Mouse (Mus musculus) CD4-positive naive resting alpha-beta T cell, adult 76 days (primary cell): ENCODE measurements around the gene Gm17387. TPM values are rescaled to one million over a fixed set of nuclear protein-coding genes. Genes with fewer than 3 reads are reported as not detected.

Experiments used
- total RNA-seq: library from RNA; stranded (reverse); gene quantifications from one replicate; pipeline ENCODE4 v1.2.4, GENCODE M21; 2023

Gene Gm17387
- not detected for total RNA-seq

DNA sequence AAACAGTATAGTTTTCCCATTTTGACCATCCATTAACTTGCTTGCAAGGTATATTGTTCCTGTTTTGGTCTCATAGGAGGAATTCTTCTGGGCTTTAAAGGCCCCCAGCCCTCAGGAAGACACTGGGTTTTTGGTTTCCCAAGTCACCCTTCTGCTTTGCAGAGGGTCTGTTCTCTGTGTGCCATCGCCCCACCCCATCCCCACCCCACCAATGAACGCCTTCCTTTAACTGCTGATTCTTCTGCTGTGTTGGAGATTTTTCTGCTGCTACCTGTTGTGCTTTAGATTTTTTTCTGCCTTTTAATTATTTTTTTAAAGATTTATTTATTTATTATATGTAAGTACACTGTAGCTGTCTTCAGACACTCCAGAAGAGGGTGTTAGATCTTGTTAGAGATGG, at the start of gene Gm17387:
TSS of gene Gm17387 (plus strand) at position 301 of the 400 bp plus-strand sequence.

DNA sequence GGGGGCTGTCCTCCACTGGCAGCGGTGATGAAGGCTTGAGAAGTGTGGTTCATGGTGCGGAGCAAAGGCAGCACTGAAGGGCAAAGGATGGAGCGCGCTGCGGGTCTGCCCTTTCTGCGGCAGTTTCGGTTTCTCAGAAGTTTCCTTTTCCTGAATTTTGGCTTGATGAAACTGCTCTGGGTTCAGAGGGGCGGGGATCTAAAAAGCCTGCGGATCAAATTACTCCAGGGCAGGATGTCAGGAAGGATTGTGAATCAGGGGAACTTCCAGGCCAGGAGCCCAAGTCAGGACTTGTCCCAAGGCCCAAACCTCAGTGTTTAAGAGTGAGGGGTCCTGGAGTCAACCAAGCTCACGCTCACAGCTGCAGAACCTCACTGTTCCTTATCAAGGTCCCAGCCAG, 18.3 kb upstream of the Gm17387 start, which contains the start of gene Ifitm3:
TSS of gene Ifitm3 (minus strand) at position 178 of the 400 bp plus-strand sequence.

DNA sequence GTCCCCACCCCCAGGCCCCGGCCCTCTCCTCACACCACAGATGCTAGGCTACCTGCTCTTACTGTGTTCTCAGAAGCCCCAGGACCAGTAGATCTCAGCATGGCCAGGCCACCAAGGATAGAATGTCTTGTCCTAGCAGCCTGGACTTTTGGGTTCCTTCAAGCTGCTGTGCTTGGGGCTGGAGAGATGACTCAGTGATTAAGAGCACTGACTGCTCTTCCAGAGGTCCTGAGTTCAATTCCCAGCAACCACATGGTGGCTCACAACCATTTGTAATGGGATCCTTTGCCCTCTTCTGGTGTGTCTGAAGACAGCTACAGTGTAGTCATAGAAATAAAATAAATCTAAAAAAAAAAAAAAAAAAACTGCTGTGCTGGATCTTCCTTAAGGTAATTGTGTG, 11.1 kb upstream of the Gm17387 start, which contains the start of gene Ifitm6:
TSS of gene Ifitm6 (minus strand) at position 101 of the 400 bp plus-strand sequence.

DNA sequence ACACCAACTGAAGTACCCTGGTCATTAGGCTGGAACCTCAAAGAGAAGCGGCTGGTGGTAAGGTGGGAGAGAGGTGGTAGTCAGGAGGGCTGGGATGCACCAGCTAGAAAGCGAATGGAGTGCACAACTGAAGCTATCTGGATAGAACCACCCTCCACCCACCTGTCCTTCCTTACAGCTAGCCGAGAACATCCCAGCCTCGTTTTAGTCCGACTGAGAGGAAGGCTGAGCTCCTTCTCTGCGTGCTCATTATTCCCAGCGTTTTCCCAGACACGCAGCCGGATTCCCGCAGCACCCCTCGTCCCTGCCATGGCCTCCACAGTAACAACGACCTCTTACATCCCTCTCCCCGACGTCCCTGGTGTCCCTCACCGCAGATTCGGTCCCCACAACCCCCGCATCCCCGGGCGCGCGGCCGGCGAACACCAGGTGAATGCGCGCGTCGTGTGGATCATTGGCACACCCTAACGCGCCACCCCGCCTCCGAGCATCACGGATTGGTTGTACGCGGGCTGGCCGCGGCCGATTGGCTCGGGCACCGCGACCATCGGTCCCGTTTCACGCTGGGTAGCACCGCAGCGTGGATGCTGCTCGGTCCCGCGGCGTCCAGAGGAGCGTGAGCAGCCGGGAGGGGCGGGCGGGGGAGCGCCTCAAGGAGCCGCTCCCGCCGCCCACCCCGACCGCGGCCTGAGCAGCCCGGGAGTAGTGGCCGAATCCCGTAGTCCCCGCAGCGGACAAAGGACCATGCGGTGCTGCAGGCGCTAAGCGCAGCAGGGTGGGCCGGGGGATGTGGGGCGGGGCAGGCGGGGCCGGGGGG, 31.7 kb downstream of the Gm17387 start, which contains the start of gene B4galnt4:
TSS of gene B4galnt4 (plus strand) at position 679 of the 817 bp plus-strand sequence.

DNA sequence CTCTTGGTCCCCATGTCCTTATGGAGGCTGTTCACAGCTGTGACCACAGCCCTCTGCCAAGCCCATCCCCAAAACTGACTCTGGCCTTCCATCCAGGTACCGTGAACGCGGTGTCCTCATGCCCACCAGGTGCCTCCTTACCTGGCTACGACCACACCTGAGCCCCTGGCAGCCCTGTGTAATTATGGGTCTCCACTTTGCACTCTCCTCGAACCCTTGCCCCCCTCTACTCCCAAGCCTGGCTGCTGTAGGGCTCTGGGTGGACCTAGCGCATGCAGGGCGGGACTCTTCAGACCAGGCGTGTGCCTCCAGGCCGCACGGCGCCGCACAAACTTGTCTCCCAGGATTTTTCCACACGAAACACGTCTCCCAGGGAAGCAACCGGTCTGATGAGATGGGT, 48.9 kb downstream of the Gm17387 start, which contains the start of gene Pkp3:
TSS of gene Pkp3 (plus strand) at position 378 of the 400 bp plus-strand sequence.

Other genes with a start within 250 kb of the Gm17387 start
- not detected for gene Syce1, start 241.3 kb upstream of the Gm17387 start, total RNA-seq
- gene Zfp941, start 207.0 kb upstream of the Gm17387 start, total RNA-seq = not detected
- not detected for gene Urah, start 194.1 kb upstream of the Gm17387 start, total RNA-seq
- gene Scgb1c1, start 183.6 kb upstream of the Gm17387 start, total RNA-seq = not detected
- not detected for gene Odf3, start 181.3 kb upstream of the Gm17387 start, total RNA-seq
- not detected for gene Gm45785, start 172.8 kb upstream of the Gm17387 start, total RNA-seq
- gene Ric8a, start 172.2 kb upstream of the Gm17387 start, total RNA-seq = 101 TPM
- gene Bet1l, start 171.6 kb upstream of the Gm17387 start, total RNA-seq = 32.4 TPM
- 67.4 TPM for gene Psmd13, start 147.2 kb upstream of the Gm17387 start, total RNA-seq
- gene Sirt3, start 146.8 kb upstream of the Gm17387 start, total RNA-seq = 6.3 TPM
- not detected for gene Cox8b, start 128.7 kb upstream of the Gm17387 start, total RNA-seq
- gene Nlrp6, start 108.2 kb upstream of the Gm17387 start, total RNA-seq = not detected
- gene Pgghg, start 87.7 kb upstream of the Gm17387 start, total RNA-seq = 12.4 TPM
- gene Ifitm5, start 78.8 kb upstream of the Gm17387 start, total RNA-seq = not detected
- gene Gm45717, start 73.2 kb upstream of the Gm17387 start, total RNA-seq = not detected
- 12.7 TPM for gene Ifitm2, start 73.1 kb upstream of the Gm17387 start, total RNA-seq
- not detected for gene Ifitm1, start 61.9 kb upstream of the Gm17387 start, total RNA-seq
- gene Ifitm3, start 18.4 kb upstream of the Gm17387 start, total RNA-seq = 6.7 TPM
- gene Ifitm6, start 11.2 kb upstream of the Gm17387 start, total RNA-seq = 1.6 TPM
- gene B4galnt4, start 32.0 kb downstream of the Gm17387 start, total RNA-seq = 1.4 TPM
- 35.3 TPM for gene Pkp3, start 49.1 kb downstream of the Gm17387 start, total RNA-seq
- gene Sigirr, start 71.4 kb downstream of the Gm17387 start, total RNA-seq = 56.4 TPM
- gene Ano9, start 88.7 kb downstream of the Gm17387 start, total RNA-seq = not detected
- 6.5 TPM for gene Ptdss2, start 93.3 kb downstream of the Gm17387 start, total RNA-seq
- gene Rnh1, start 143.7 kb downstream of the Gm17387 start, total RNA-seq = 44.3 TPM
- 23.0 TPM for gene Hras, start 164.9 kb downstream of the Gm17387 start, total RNA-seq
- gene Lrrc56, start 165.0 kb downstream of the Gm17387 start, total RNA-seq = 2.1 TPM
- 2.8 TPM for gene Lmntd2, start 184.9 kb downstream of the Gm17387 start, total RNA-seq
- gene Rassf7, start 186.7 kb downstream of the Gm17387 start, total RNA-seq = 10.6 TPM
- 154 TPM for gene Phrf1, start 199.7 kb downstream of the Gm17387 start, total RNA-seq
- 62.5 TPM for gene Irf7, start 237.3 kb downstream of the Gm17387 start, total RNA-seq
- gene Cdhr5, start 247.7 kb downstream of the Gm17387 start, total RNA-seq = not detected